Comparison of ENCODE assay signal across 11 mouse cellular contexts in genomic region chr3:127705139-127705514, GRCm38 (mm10).
DNase-seq lines count a peak whose midpoint lies in the region; ATAC-seq and TF ChIP-seq lines count a peak whose summit lies in the region.
"Had no signal": no experiment of that assay in that cellular context is flagged by ENCODE, and none has a peak within 500 bp of the region (broad histone marks: within the 10 kb centered on the region; RNA-seq: fewer than 3 reads in every experiment).

No protein-coding gene starts in this region.

- no peak for DNase-seq in kidney, adult 9 months
- no peak for DNase-seq in hindbrain, postnatal 0 days (ENCODE audit: low spot score)
- no peak for DNase-seq in midbrain, postnatal 0 days (ENCODE audit: low spot score)
- no peak for DNase-seq in cerebellum, postnatal 10 days
- no peak for DNase-seq in urinary bladder, postnatal 25 days (ENCODE audit: low spot score)
- DNase-seq: adrenal gland, postnatal 25 days; kidney, adult 11 months; liver, embryonic 13.5 days had no signal

- TF ChIP-seq CTCF in embryonic fibroblast, embryonic 13.5 days (IDR thresholded peaks at IDR 0.05; ENCODE audit: borderline replicate concordance, insufficient read depth, low read length) = no peak
- TF ChIP-seq CTCF in hindbrain, postnatal 0 days (IDR thresholded peaks at IDR 0.05; ENCODE audit: low read depth) = no peak
- TF ChIP-seq CTCF in midbrain, postnatal 0 days (IDR thresholded peaks at IDR 0.05) = no peak

- peaks cover 7% of the 10 kb centered on the region; the same call in 1 of the 2 replicates for H3K4me1 ChIP-seq in kidney, embryonic 16.5 days (ENCODE audit: insufficient read depth, low read length)
- H3K4me1 ChIP-seq in embryonic fibroblast, embryonic 13.5 days (ENCODE audit: control insufficient read depth, insufficient read depth, low read length) = no peaks in the 10 kb centered on the region
- H3K4me1 ChIP-seq in hindbrain, postnatal 0 days (ENCODE audit: insufficient read depth, low read length) = peaks cover 7% of the 10 kb centered on the region; the same call in 1 of the 2 replicates
- peaks cover 5% of the 10 kb centered on the region; the same call in 1 of the 2 replicates for H3K4me1 ChIP-seq in midbrain, postnatal 0 days (ENCODE audit: insufficient read depth, low read length)
- H3K4me1 ChIP-seq: liver, embryonic 13.5 days had no signal

- peak overlapping the region; percentile 33 for H3K4me3 ChIP-seq in kidney, embryonic 16.5 days (ENCODE audit: low read length)
- H3K4me3 ChIP-seq in embryonic fibroblast, embryonic 13.5 days (ENCODE audit: insufficient read depth, low read length) = peak overlapping the region; percentile 11; the same call in 1 of the 2 replicates
- H3K4me3 ChIP-seq in hindbrain, postnatal 0 days (ENCODE audit: low read length) = peak overlapping the region; percentile 27
- peak overlapping the region; percentile 29; the same call in 1 of the 2 replicates for H3K4me3 ChIP-seq in midbrain, postnatal 0 days (ENCODE audit: low read depth, low read length)
- H3K4me3 ChIP-seq: liver, embryonic 13.5 days had no signal

- H3K9me3 ChIP-seq in kidney, embryonic 16.5 days (ENCODE audit: low read length) = no peaks in the 10 kb centered on the region
- H3K9me3 ChIP-seq in hindbrain, postnatal 0 days (ENCODE audit: low read length) = no peaks in the 10 kb centered on the region
- H3K9me3 ChIP-seq in midbrain, postnatal 0 days (ENCODE audit: low read length) = no peaks in the 10 kb centered on the region
- H3K9me3 ChIP-seq: liver, embryonic 13.5 days had no signal

- H3K4me2 ChIP-seq in kidney, embryonic 16.5 days (replicated peaks; ENCODE audit: low read depth, low read length) = peak overlapping the region; percentile 52
- peak overlapping the region; percentile 59 for H3K4me2 ChIP-seq in hindbrain, postnatal 0 days (ENCODE audit: low read depth, low read length)
- peak overlapping the region; percentile 54 for H3K4me2 ChIP-seq in midbrain, postnatal 0 days (ENCODE audit: low read depth, low read length, poor library complexity, severe bottlenecking)
- H3K4me2 ChIP-seq: liver, embryonic 13.5 days had no signal

- H3K27me3 ChIP-seq in kidney, embryonic 16.5 days (ENCODE audit: insufficient read depth, low read length) = 0 out of 2 replicates have a peak, but pooled peaks cover 4% of the 10 kb centered on the region
- H3K27me3 ChIP-seq in hindbrain, postnatal 0 days (ENCODE audit: insufficient read depth, low read length) = no peaks in the 10 kb centered on the region
- H3K27me3 ChIP-seq in midbrain, postnatal 0 days (ENCODE audit: insufficient read depth, low read length) = no peaks in the 10 kb centered on the region

- TF ChIP-seq POLR2A in embryonic fibroblast, embryonic 13.5 days (IDR thresholded peaks at IDR 0.05; ENCODE audit: low read depth, low read length) = no peak

- no peak overlapping the region for H3K27ac ChIP-seq in kidney, embryonic 16.5 days (ENCODE audit: low read length)
- H3K27ac ChIP-seq in embryonic fibroblast, embryonic 13.5 days (ENCODE audit: insufficient read depth, low read length) = no peak overlapping the region
- no peak overlapping the region for H3K27ac ChIP-seq in hindbrain, postnatal 0 days
- H3K27ac ChIP-seq in midbrain, postnatal 0 days (ENCODE audit: low read depth, low read length) = no peak overlapping the region
- H3K27ac ChIP-seq: liver, embryonic 13.5 days had no signal

- H3K9ac ChIP-seq in kidney, embryonic 16.5 days (replicated peaks; ENCODE audit: low read length) = no peak overlapping the region
- H3K9ac ChIP-seq in hindbrain, postnatal 0 days (replicated peaks; ENCODE audit: low read length) = no peak overlapping the region
- H3K9ac ChIP-seq in midbrain, postnatal 0 days (replicated peaks; ENCODE audit: low read length, poor library complexity, severe bottlenecking) = no peak overlapping the region
- H3K9ac ChIP-seq: liver, embryonic 13.5 days had no signal

- ATAC-seq in kidney, embryonic 16.5 days (ENCODE audit: low FRiP score, low TSS enrichment) = no peak; the same call in 1 of the 2 replicates
- 0 out of 2 replicates have a peak, but pooled peaks have one; percentile 27 for ATAC-seq in hindbrain, postnatal 0 days
- no peak for ATAC-seq in midbrain, postnatal 0 days (ENCODE audit: low FRiP score)
- ATAC-seq in megakaryocyte-erythroid progenitor cell, adult 5-6 weeks (replicated peaks; ENCODE audit: low FRiP score, low TSS enrichment, poor library complexity, severe bottlenecking) = no peak; the same call in 1 of the 2 replicates

- no peaks in the 10 kb centered on the region for H3K36me3 ChIP-seq in kidney, embryonic 16.5 days (ENCODE audit: insufficient read depth, low read length)
- no peaks in the 10 kb centered on the region for H3K36me3 ChIP-seq in hindbrain, postnatal 0 days (ENCODE audit: insufficient read depth, low read length)
- H3K36me3 ChIP-seq in midbrain, postnatal 0 days (ENCODE audit: insufficient read depth, low read length) = no peaks in the 10 kb centered on the region
- H3K36me3 ChIP-seq: liver, embryonic 13.5 days had no signal

- WGBS in kidney, embryonic 16.5 days = 51% methylated on average over 11 of the region's 11 CpGs
- 60% methylated on average over 11 of the region's 11 CpGs for WGBS in hindbrain, postnatal 0 days
- WGBS in midbrain, postnatal 0 days = 66% methylated on average over 11 of the region's 11 CpGs
